Comparison of ENCODE assay signal across 9 mouse cellular contexts in genomic region chr6:114347831-114348754, GRCm38 (mm10). TPM values are rescaled to one million over a fixed set of nuclear protein-coding genes. Genes with fewer than 3 reads are reported as not detected.
DNase-seq lines count a peak whose midpoint lies in the region; ATAC-seq lines count a peak whose summit lies in the region.
"Had no signal": no experiment of that assay in that cellular context is flagged by ENCODE, and none has a peak within 500 bp of the region (broad histone marks: within the 10 kb centered on the region; RNA-seq: fewer than 3 reads in every experiment).

No protein-coding gene starts in this region.

- no peak for ATAC-seq in erythroblast, adult 5-6 weeks (replicated peaks; ENCODE audit: low FRiP score, poor library complexity, severe bottlenecking)

- peak; percentile 58 for DNase-seq in layer of hippocampus, adult 11-12 months (ENCODE audit: low spot score)
- no peak for DNase-seq in layer of hippocampus, adult 9-10 months (ENCODE audit: low spot score)
- DNase-seq in frontal cortex, adult 2 months (ENCODE audit: extremely low spot score in 1 of 2, low spot score in 1 of 2), result peak; percentile 67 to 86
- DNase-seq in left cerebral cortex, adult 8-10 months (ENCODE audit: low spot score in 2 of 2), result peak; percentile 21 to 87
- peak; percentile 75 to 78 for DNase-seq in right cerebral cortex, adult 2 months (ENCODE audit: low spot score in 2 of 2)
- no peak for DNase-seq in heart, postnatal 4 days
- DNase-seq in heart, adult 9 months (ENCODE audit: low spot score in 2 of 2), result no peak

RNA-seq across cellular contexts. Expression of gene Hrh1, which starts 49.6 kb away (rescaled TPM):
- 8.5 and 9.3 TPM in 2 replicates for polyA plus RNA-seq in frontal cortex, adult 2 months (2012; rRNA removed)
- total RNA-seq in left cerebral cortex, adult 8-10 months (2022), result 10 to 100 TPM; 15.8 to 19.6 (median 17.2) TPM
- under 1 TPM; 0.14 TPM for total RNA-seq in heart, postnatal 4 days (2021)
- total RNA-seq in erythroblast, adult 5-6 weeks (2015; ENCODE audit: low replicate concordance), result not detected in 2 replicates
- 0.14 TPM in 1 of 2 replicates, not detected in the other for total RNA-seq in erythroblast, adult 5-6 weeks (2017; ENCODE audit: low replicate concordance)
- polyA plus RNA-seq: G1E had no signal

Comparison
In these comparisons a context has a peak if more than half of its experiments do, and no peak if none do; other contexts are left out.
1. DNase-seq: peak in layer of hippocampus, adult 11-12 months (single experiment), frontal cortex, adult 2 months (2 of 2), left cerebral cortex, adult 8-10 months (2 of 2) and right cerebral cortex, adult 2 months (2 of 2); none in layer of hippocampus, adult 9-10 months (single experiment), heart, postnatal 4 days (single experiment) and heart, adult 9 months (0 of 2).
2. RNA of gene Hrh1, which starts 49.6 kb away (total RNA-seq): 15.8 to 19.6 TPM in left cerebral cortex, adult 8-10 months; 0.14 TPM in heart, postnatal 4 days and 0.14 TPM in erythroblast, adult 5-6 weeks; every median in the first group is over 10 times any median in the second.